Mouse (Mus musculus): ENCODE results near the gene Ttbk1. TPM values are rescaled to one million over a fixed set of nuclear protein-coding genes. Genes with fewer than 3 reads are reported as not detected.

The Ttbk1 gene
- total and polyA plus RNA-seq, 3 experiments: 0.16 to 0.23 (median 0.21) TPM

DNA sequence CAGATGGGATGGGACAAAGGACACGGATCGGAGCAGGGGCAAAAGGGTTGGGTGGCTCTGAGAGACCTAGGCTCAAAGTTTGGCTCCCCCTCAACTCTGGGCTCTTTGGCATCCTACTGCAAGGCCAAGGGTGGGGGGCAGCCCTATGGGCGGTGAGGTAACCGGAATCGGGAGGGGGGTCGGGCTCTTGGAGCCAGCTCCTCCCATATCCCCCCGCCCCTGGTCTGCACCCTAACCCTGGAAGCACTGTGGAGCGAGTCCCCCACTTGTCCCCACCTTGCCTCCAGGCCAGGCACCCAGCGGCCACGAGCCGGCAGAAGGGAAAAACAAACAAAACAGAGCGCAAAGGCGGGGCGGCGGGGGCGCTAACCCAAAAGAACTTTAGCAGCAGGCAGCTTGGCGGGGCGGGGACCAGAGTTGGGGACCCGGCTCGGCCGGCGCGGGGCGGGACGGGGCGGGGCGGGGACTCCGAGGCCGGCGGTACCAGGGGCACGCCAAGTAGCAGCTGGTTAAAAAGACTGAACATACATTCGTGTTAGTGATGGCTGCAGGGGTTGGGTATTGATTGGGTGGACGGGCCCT, 32.3 kb downstream of the Ttbk1 start:
- Histone ChIP-seq H3K79me2 (replicated peaks; ENCODE audit: control insufficient read depth, insufficient read depth, low read length) (no peaks in the 10 kb centered on the region), H3K27me3 (ENCODE audit: control insufficient read depth, insufficient read depth, low read length) (peaks cover 9% of the 10 kb centered on the region), H3K36me3 (ENCODE audit: control insufficient read depth, insufficient read depth, low read length) (no peaks in the 10 kb centered on the region), H3K4me3 (peak overlapping the region; percentile 32; the same call in 1 of the 2 replicates), H3K4me1 (ENCODE audit: control insufficient read depth, insufficient read depth, low read length) (peaks cover 1% of the 10 kb centered on the region; the same call in 1 of the 2 replicates), H3K27ac (no peak overlapping the region), H3K9ac (ENCODE audit: low read depth, low read length) (peak overlapping the region; percentile 43)
- intact Hi-C loops (cut with DNase I): no loop called here
- TF ChIP-seq POLR2A (IDR thresholded peaks at IDR 0.05; ENCODE audit: insufficient read depth, low read depth, low read length) (no peak), CTCF (IDR thresholded peaks at IDR 0.05) (no peak), EP300 (IDR thresholded peaks at IDR 0.05; ENCODE audit: insufficient read depth, low read depth, low read length) (no peak)
- no peak for DNase-seq
- WGBS: 3% methylated on average over 33 of the region's 33 CpGs

DNA sequence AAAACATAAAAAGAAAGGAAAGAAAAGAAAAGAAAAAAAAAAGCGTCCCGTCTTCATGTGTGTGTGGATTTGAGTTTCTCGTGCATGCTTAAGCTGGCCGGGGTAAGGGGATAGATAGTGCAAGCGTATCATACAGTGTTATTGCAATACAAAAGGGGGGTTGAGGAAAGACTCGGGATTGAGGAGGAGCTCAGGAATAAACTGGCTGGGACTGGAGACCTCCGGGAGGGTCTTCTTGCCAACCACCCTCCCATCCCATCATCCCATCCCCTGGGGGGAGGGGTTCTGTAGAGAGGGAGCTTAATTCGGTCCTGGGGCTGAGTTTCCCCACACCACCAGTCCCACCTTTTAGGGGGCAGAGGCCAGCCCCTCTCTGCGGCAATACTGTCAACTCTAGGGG, 32.9 kb downstream of the Ttbk1 start:
- TF ChIP-seq EP300 (IDR thresholded peaks at IDR 0.05; ENCODE audit: insufficient read depth, low read depth, low read length): no peak
- TF ChIP-seq CTCF (IDR thresholded peaks at IDR 0.05): no peak
- no peak for TF ChIP-seq POLR2A (IDR thresholded peaks at IDR 0.05; ENCODE audit: insufficient read depth, low read depth, low read length)
- H3K27ac ChIP-seq: no peak overlapping the region
- H3K36me3 ChIP-seq (ENCODE audit: control insufficient read depth, insufficient read depth, low read length): no peaks in the 10 kb centered on the region
- H3K4me3 ChIP-seq: no peak overlapping the region
- intact Hi-C loops (cut with DNase I): no loop called here
- no peak for DNase-seq
- peaks cover 1% of the 10 kb centered on the region; the same call in 1 of the 2 replicates for H3K4me1 ChIP-seq (ENCODE audit: control insufficient read depth, insufficient read depth, low read length)
- WGBS: 12% methylated on average over 9 of the region's 9 CpGs
- peaks cover 9% of the 10 kb centered on the region for H3K27me3 ChIP-seq (ENCODE audit: control insufficient read depth, insufficient read depth, low read length)
- H3K79me2 ChIP-seq (replicated peaks; ENCODE audit: control insufficient read depth, insufficient read depth, low read length): no peaks in the 10 kb centered on the region
- H3K9ac ChIP-seq (ENCODE audit: low read depth, low read length): no peak overlapping the region

DNA sequence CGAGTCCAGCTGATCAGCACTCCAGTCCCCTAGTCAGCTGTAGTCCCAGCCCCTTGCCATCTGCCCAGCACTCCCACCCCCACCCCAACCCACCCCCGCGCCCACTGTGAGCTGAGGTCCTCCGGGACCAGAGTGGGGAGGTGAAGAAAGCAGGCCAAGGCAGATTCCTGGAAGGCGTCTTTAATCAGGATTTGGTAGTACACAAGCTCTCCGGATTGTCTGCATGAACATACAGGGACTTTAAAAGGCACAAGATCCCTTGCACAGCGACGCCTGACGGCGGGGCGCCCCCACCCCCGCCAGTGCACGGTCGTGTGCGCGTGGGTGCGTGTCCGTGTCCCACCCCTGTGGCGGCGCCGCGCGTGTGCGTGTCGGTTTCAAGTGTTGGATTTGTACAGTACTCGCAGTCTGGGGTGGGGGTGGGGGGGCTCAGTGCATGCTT, 33.5 kb downstream of the Ttbk1 start:
- Histone ChIP-seq H3K27ac (no peak overlapping the region), H3K4me1 (ENCODE audit: control insufficient read depth, insufficient read depth, low read length) (peaks cover 1% of the 10 kb centered on the region; the same call in 1 of the 2 replicates), H3K9ac (ENCODE audit: low read depth, low read length) (no peak overlapping the region), H3K36me3 (ENCODE audit: control insufficient read depth, insufficient read depth, low read length) (no peaks in the 10 kb centered on the region), H3K4me3 (no peak overlapping the region), H3K27me3 (ENCODE audit: control insufficient read depth, insufficient read depth, low read length) (peaks cover 9% of the 10 kb centered on the region), H3K79me2 (replicated peaks; ENCODE audit: control insufficient read depth, insufficient read depth, low read length) (no peaks in the 10 kb centered on the region)
- TF ChIP-seq POLR2A (IDR thresholded peaks at IDR 0.05; ENCODE audit: insufficient read depth, low read depth, low read length) (no peak), CTCF (IDR thresholded peaks at IDR 0.05) (peak; percentile 9; the same call in 1 of the 2 replicates), EP300 (IDR thresholded peaks at IDR 0.05; ENCODE audit: insufficient read depth, low read depth, low read length) (no peak)
- DNase-seq: no peak
- WGBS: 10% methylated on average over 26 of the region's 26 CpGs
- intact Hi-C loops (cut with DNase I): no loop called here

DNA sequence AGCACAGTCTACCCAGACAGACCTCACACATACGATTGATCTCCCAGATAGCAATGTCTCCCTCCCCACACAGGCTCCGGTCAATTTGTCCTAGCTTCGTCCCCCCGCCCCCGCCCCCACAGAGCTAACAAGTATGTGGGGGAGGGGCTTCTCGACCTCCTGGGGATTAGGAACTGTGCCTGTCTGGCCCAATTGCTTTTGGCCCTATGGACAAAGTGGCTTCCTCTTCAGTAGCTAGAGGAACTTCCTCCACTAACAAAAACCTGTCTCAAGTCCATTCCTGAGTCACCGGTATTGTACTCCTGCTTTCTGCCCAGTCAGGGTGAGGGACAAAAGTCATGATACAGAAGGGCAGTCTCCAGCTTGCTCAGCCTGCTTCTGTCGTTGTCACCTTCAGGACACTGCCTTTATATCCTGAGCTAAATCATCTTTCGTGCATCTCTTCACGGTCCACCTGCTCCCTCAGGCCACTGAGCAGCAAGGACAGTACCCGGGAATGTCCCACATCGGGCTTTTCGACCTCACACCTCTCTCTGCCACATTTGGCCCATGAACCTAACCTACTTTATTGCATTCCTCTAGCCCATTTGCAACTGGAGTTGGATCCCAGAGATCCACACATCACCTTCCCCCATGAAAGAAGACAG, 34.0 kb downstream of the Ttbk1 start:
- Histone ChIP-seq H3K4me1 (ENCODE audit: control insufficient read depth, insufficient read depth, low read length) (peaks cover 1% of the 10 kb centered on the region; the same call in 1 of the 2 replicates), H3K9ac (ENCODE audit: low read depth, low read length) (no peak overlapping the region), H3K27ac (no peak overlapping the region), H3K27me3 (ENCODE audit: control insufficient read depth, insufficient read depth, low read length) (peaks cover 9% of the 10 kb centered on the region), H3K79me2 (replicated peaks; ENCODE audit: control insufficient read depth, insufficient read depth, low read length) (no peaks in the 10 kb centered on the region), H3K36me3 (ENCODE audit: control insufficient read depth, insufficient read depth, low read length) (no peaks in the 10 kb centered on the region), H3K4me3 (no peak overlapping the region)
- intact Hi-C loops (cut with DNase I): no loop called here
- DNase-seq: no peak
- TF ChIP-seq CTCF (IDR thresholded peaks at IDR 0.05): no peak
- no peak for TF ChIP-seq EP300 (IDR thresholded peaks at IDR 0.05; ENCODE audit: insufficient read depth, low read depth, low read length)
- no peak for TF ChIP-seq POLR2A (IDR thresholded peaks at IDR 0.05; ENCODE audit: insufficient read depth, low read depth, low read length)
- 29% methylated on average over 13 of the region's 13 CpGs for WGBS

DNA sequence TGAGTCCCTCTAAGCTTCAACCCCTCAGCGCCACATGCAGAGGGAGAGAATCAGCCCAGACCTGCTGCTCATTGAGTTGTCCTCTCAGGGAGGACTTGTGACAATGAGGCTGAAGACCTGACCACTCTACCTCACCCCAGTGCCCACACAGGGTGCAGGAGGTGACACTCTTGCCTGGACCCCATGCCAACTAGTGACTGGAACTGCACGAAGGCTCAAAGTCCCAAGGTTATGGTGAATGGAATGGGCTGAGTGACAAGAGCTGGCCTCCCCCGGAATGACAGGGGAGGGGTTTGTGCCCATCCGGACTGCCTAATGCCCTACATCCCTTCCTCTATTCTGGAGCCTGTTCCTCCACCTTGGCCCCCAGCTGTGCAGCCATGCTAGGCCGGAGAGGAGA, 34.8 kb downstream of the Ttbk1 start:
- H3K4me3 ChIP-seq: no peak overlapping the region
- 43% methylated on average over 5 of the region's 5 CpGs for WGBS
- H3K27me3 ChIP-seq (ENCODE audit: control insufficient read depth, insufficient read depth, low read length): peaks cover 9% of the 10 kb centered on the region
- H3K79me2 ChIP-seq (replicated peaks; ENCODE audit: control insufficient read depth, insufficient read depth, low read length): no peaks in the 10 kb centered on the region
- no peak overlapping the region for H3K27ac ChIP-seq
- H3K36me3 ChIP-seq (ENCODE audit: control insufficient read depth, insufficient read depth, low read length): no peaks in the 10 kb centered on the region
- H3K4me1 ChIP-seq (ENCODE audit: control insufficient read depth, insufficient read depth, low read length): peaks cover 1% of the 10 kb centered on the region; the same call in 1 of the 2 replicates
- no peak for DNase-seq
- no peak for TF ChIP-seq POLR2A (IDR thresholded peaks at IDR 0.05; ENCODE audit: insufficient read depth, low read depth, low read length)
- TF ChIP-seq EP300 (IDR thresholded peaks at IDR 0.05; ENCODE audit: insufficient read depth, low read depth, low read length): no peak
- no peak for TF ChIP-seq CTCF (IDR thresholded peaks at IDR 0.05)
- no peak overlapping the region for H3K9ac ChIP-seq (ENCODE audit: low read depth, low read length)
- intact Hi-C loops (cut with DNase I): no loop called here

DNA sequence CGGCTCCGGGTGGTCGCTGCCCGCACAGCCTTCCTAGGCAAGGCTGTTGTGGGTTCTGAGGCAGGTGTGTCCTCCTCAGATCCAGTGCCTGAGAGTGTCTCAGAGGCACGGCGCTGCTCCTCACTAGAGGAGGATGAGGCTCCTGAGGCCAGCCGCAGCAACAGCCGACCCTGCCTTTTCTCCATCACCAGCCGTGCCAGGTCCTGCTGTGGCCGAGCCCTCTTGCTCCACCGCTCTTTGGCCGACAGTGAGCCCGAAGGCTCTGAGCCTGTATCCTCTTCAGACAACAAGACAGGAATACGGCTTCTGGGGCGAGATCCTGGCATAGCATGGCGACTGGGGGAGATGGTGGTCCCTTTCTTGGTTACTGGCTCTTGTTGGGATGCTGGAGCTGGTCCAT, 41.2 kb downstream of the Ttbk1 start:
- intact Hi-C loops (cut with DNase I): no loop called here
- H3K36me3 ChIP-seq (ENCODE audit: control insufficient read depth, insufficient read depth, low read length): no peaks in the 10 kb centered on the region
- H3K4me1 ChIP-seq (ENCODE audit: control insufficient read depth, insufficient read depth, low read length): no peaks in the 10 kb centered on the region
- DNase-seq: no peak
- WGBS: 92% methylated on average over 16 of the region's 16 CpGs
- no peaks in the 10 kb centered on the region for H3K79me2 ChIP-seq (replicated peaks; ENCODE audit: control insufficient read depth, insufficient read depth, low read length)
- no peak overlapping the region for H3K9ac ChIP-seq (ENCODE audit: low read depth, low read length)
- TF ChIP-seq EP300 (IDR thresholded peaks at IDR 0.05; ENCODE audit: insufficient read depth, low read depth, low read length) (no peak), CTCF (IDR thresholded peaks at IDR 0.05) (no peak), POLR2A (IDR thresholded peaks at IDR 0.05; ENCODE audit: insufficient read depth, low read depth, low read length) (no peak)
- H3K4me3 ChIP-seq: no peak overlapping the region
- H3K27me3 ChIP-seq (ENCODE audit: control insufficient read depth, insufficient read depth, low read length): peaks cover 4% of the 10 kb centered on the region; the same call in 1 of the 2 replicates
- no peak overlapping the region for H3K27ac ChIP-seq

Measured in heart, adult 2 months (tissue).